Mouse (Mus musculus) limb, embryonic 15.5 days (tissue): ENCODE measurements around the gene Nhsl1. TPM values are rescaled to one million over a fixed set of nuclear protein-coding genes. Genes with fewer than 3 reads are reported as not detected.
A peak's percentile ranks its signal among the peaks of the same experiment; 100 is the strongest.

Experiments
- ATAC-seq: fragments of 200-750 bp; cut with Nextera tagmentation; 2 replicates; pipeline ENCODE4 v1.8.0; 2017; ENCODE audit warnings: low read depth, moderate TSS enrichment; ENCODE audit not compliant: insufficient number of reproducible peaks, low FRiP score, low TSS enrichment
- H3K27ac ChIP-seq: fragments of 300-500 bp; sonication (generic); 2 replicates; pipeline ENCODE4 v1.5.1; 2015; ENCODE audit warnings: moderate library complexity, mild to moderate bottlenecking, inconsistent platforms
- H3K27me3 ChIP-seq: fragments of 300-500 bp; sonication (generic); 2 replicates; pipeline ENCODE4 v1.6.1; 2015; ENCODE audit warnings: inconsistent platforms
- H3K36me3 ChIP-seq: fragments of 300-500 bp; sonication (generic); 2 replicates; pipeline ENCODE4 v1.6.1; 2015; ENCODE audit warnings: inconsistent platforms
- H3K4me1 ChIP-seq: fragments of 300-500 bp; sonication (generic); 2 replicates; pipeline ENCODE4 v1.6.1; 2015; ENCODE audit warnings: inconsistent platforms
- H3K4me2 ChIP-seq: fragments of 300-500 bp; sonication (generic); 2 replicates; pipeline ENCODE4 v1.6.1; 2015; ENCODE audit warnings: mild to moderate bottlenecking, inconsistent platforms
- H3K4me3 ChIP-seq: fragments of 300-500 bp; sonication (generic); 2 replicates; pipeline ENCODE4 v1.5.1; 2015; ENCODE audit warnings: mild to moderate bottlenecking, inconsistent platforms
- H3K9ac ChIP-seq: fragments of 300-500 bp; sonication (generic); 2 replicates; pipeline ENCODE4 v1.6.1; 2015; ENCODE audit warnings: inconsistent platforms
- H3K9me3 ChIP-seq: fragments of 300-500 bp; sonication (generic); 2 replicates; pipeline ENCODE4 v1.6.1; 2016; ENCODE audit warnings: inconsistent platforms
- WGBS: fragments of 180-500 bp; shearing (Covaris S2); methylation state at CpG from one replicate; pipeline ENCODE4 v1.1.7; 2015; 5-methylcytosine and 5-hydroxymethylcytosine counted together
- polyA plus RNA-seq: library from polyadenylated mRNA; unstranded; fragments of >200 nt; fragmentation: Nextera tagmentation; extraction: Ambion mirVana; gene quantifications from 2 replicates; pipeline ENCODE4 v1.2.1, GENCODE M21; 2015

Nhsl1 gene
- polyA plus RNA-seq, 1 experiment from 2014 or later: 11.5 TPM

DNA sequence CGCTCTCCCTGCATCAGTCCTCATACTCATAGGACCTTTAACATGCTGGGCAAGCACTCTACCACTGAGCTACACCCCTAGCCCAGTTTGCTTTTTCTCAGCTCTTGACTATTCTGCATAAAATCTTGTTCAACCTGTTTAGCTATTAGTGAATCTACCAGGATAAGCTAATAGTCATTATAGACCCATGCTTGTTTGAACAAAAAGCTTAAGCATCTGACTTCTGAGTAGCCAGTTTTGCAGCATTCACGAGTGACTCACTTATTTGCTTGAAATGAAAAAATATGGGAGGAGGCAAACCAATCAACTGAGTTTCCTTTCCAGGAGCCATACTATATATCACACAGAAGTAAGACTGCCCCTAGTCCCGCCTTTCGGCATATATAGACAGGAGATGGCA, 32.0 kb downstream of the Nhsl1 start:
- no peak overlapping the region for H3K9ac ChIP-seq
- H3K27ac ChIP-seq: no peak overlapping the region
- H3K4me3 ChIP-seq: no peak overlapping the region
- H3K4me2 ChIP-seq: no peak overlapping the region
- H3K4me1 ChIP-seq: peaks cover 4% of the 10 kb centered on the region; the same call in 1 of the 2 replicates
- H3K36me3 ChIP-seq: no peaks in the 10 kb centered on the region
- ATAC-seq: no peak
- no peaks in the 10 kb centered on the region for H3K27me3 ChIP-seq
- 85% methylated on average over 4 of the region's 4 CpGs for WGBS
- no peaks in the 10 kb centered on the region for H3K9me3 ChIP-seq

GRCm38 (mm10) chr10:18352937-18353336, 34.2 kb downstream of the Nhsl1 start:
- H3K4me3 ChIP-seq: no peak overlapping the region
- no peak overlapping the region for H3K4me2 ChIP-seq
- ATAC-seq: no peak
- no peak overlapping the region for H3K9ac ChIP-seq
- no peak overlapping the region for H3K27ac ChIP-seq
- H3K9me3 ChIP-seq: no peaks in the 10 kb centered on the region
- no peaks in the 10 kb centered on the region for H3K36me3 ChIP-seq
- no peaks in the 10 kb centered on the region for H3K27me3 ChIP-seq
- H3K4me1 ChIP-seq: peaks cover 7% of the 10 kb centered on the region; the same call in 1 of the 2 replicates
- 85% methylated on average over 5 of the region's 5 CpGs for WGBS

- WGBS: 64% methylated on average over 8 of the region's 8 CpGs
- Histone ChIP-seq H3K9me3 (no peaks in the 10 kb centered on the region), H3K4me2 (no peak overlapping the region), H3K27me3 (no peaks in the 10 kb centered on the region), H3K36me3 (no peaks in the 10 kb centered on the region), H3K9ac (no peak overlapping the region), H3K4me3 (no peak overlapping the region), H3K27ac (no peak overlapping the region), H3K4me1 (peaks cover 7% of the 10 kb centered on the region; the same call in 1 of the 2 replicates)
- ATAC-seq: no peak
Measured at GRCm38 (mm10) chr10:18354103-18354502, 35.3 kb downstream of the Nhsl1 start.

- no peaks in the 10 kb centered on the region for H3K9me3 ChIP-seq
- WGBS: 78% methylated on average over 6 of the region's 6 CpGs
- no peak overlapping the region for H3K9ac ChIP-seq
- no peaks in the 10 kb centered on the region for H3K27me3 ChIP-seq
- H3K4me1 ChIP-seq: peaks cover 7% of the 10 kb centered on the region; the same call in 1 of the 2 replicates
- H3K36me3 ChIP-seq: no peaks in the 10 kb centered on the region
- H3K27ac ChIP-seq: no peak overlapping the region
- no peak overlapping the region for H3K4me3 ChIP-seq
- no peak for ATAC-seq
- H3K4me2 ChIP-seq: no peak overlapping the region
Measured at GRCm38 (mm10) chr10:18356461-18356860, 37.7 kb downstream of the Nhsl1 start.

DNA sequence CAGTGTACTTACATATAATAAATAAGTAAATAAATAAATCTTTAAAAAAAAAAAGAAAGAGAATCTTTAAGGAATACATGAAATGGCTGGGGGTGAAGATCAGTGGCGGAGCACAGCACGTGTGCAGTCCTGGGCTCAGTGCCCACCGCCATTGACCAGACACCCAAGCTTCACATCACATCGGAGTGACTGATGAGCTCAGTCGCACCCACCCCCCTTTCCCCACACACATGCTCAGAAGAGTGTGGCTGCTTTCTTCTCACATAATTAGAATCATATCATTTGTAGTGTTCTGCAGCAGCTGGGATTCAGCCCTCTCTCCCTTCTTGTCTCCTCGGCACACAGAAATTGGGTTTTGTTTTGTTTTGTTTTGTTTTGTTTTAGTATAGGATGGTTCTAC, 38.4 kb downstream of the Nhsl1 start:
- H3K9me3 ChIP-seq: no peaks in the 10 kb centered on the region
- H3K4me2 ChIP-seq: no peak overlapping the region
- ATAC-seq: no peak
- no peaks in the 10 kb centered on the region for H3K27me3 ChIP-seq
- no peak overlapping the region for H3K27ac ChIP-seq
- no peaks in the 10 kb centered on the region for H3K36me3 ChIP-seq
- H3K4me1 ChIP-seq: peaks cover 7% of the 10 kb centered on the region; the same call in 1 of the 2 replicates
- no peak overlapping the region for H3K4me3 ChIP-seq
- WGBS: 77% methylated on average over 6 of the region's 6 CpGs
- H3K9ac ChIP-seq: no peak overlapping the region

- Histone ChIP-seq H3K27ac (no peak overlapping the region), H3K4me1 (peaks cover 7% of the 10 kb centered on the region; the same call in 1 of the 2 replicates), H3K9me3 (no peaks in the 10 kb centered on the region), H3K27me3 (no peaks in the 10 kb centered on the region), H3K36me3 (no peaks in the 10 kb centered on the region), H3K4me3 (no peak overlapping the region), H3K4me2 (no peak overlapping the region), H3K9ac (no peak overlapping the region)
- ATAC-seq: no peak
- 78% methylated on average over 5 of the region's 5 CpGs for WGBS
Measured at GRCm38 (mm10) chr10:18358461-18358860, 39.7 kb downstream of the Nhsl1 start.

DNA sequence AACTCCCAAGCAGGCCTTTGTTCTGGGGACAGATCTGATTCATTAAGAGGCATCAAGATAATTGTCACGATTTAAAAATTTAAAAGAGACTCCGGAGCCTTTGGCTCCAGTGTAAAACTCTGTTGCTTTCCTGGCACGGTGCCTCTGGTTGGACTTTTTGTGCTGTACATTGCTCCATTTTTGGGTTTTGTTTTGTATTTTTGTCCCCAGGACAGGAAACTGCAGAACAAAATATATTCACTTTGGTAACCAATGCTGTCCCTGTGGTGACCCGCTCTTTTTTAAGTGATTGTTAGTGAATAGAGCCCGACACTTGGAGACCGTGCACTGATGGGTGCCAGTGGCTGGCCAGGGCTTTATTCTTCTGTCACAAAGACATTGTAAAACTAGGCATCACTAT, 41.4 kb downstream of the Nhsl1 start:
- Histone ChIP-seq H3K4me2 (no peak overlapping the region), H3K27ac (no peak overlapping the region; the same call in 1 of the 2 replicates), H3K9ac (no peak overlapping the region), H3K4me1 (peaks cover 7% of the 10 kb centered on the region; the same call in 1 of the 2 replicates), H3K27me3 (no peaks in the 10 kb centered on the region), H3K36me3 (no peaks in the 10 kb centered on the region), H3K9me3 (no peaks in the 10 kb centered on the region), H3K4me3 (no peak overlapping the region)
- no peak for ATAC-seq
- WGBS: 79% methylated on average over 6 of the region's 6 CpGs

GRCm38 (mm10) chr10:18365432-18365831, 46.6 kb downstream of the Nhsl1 start:
- Histone ChIP-seq H3K4me1 (peaks cover 7% of the 10 kb centered on the region), H3K9me3 (no peaks in the 10 kb centered on the region), H3K4me2 (no peak overlapping the region), H3K4me3 (no peak overlapping the region), H3K27ac (no peak overlapping the region), H3K9ac (no peak overlapping the region), H3K36me3 (no peaks in the 10 kb centered on the region), H3K27me3 (no peaks in the 10 kb centered on the region)
- WGBS: 81% methylated on average over 6 of the region's 6 CpGs
- no peak for ATAC-seq

GRCm38 (mm10) chr10:18366697-18367096, 47.9 kb downstream of the Nhsl1 start:
- Histone ChIP-seq H3K4me3 (no peak overlapping the region), H3K36me3 (no peaks in the 10 kb centered on the region), H3K9me3 (no peaks in the 10 kb centered on the region), H3K4me2 (no peak overlapping the region), H3K4me1 (peaks cover 16% of the 10 kb centered on the region), H3K9ac (no peak overlapping the region), H3K27me3 (no peaks in the 10 kb centered on the region), H3K27ac (no peak overlapping the region)
- WGBS: 59% methylated on average over 7 of the region's 7 CpGs
- ATAC-seq: no peak

- ATAC-seq: no peak
- no peaks in the 10 kb centered on the region for H3K36me3 ChIP-seq
- no peak overlapping the region for H3K27ac ChIP-seq
- no peak overlapping the region for H3K9ac ChIP-seq
- no peak overlapping the region for H3K4me3 ChIP-seq
- WGBS: 91% methylated on average over 8 of the region's 8 CpGs
- H3K9me3 ChIP-seq: no peaks in the 10 kb centered on the region
- H3K27me3 ChIP-seq: no peaks in the 10 kb centered on the region
- no peak overlapping the region for H3K4me2 ChIP-seq
- H3K4me1 ChIP-seq: peaks cover 17% of the 10 kb centered on the region
Measured at GRCm38 (mm10) chr10:18368111-18368510, 49.3 kb downstream of the Nhsl1 start.

- peaks cover 17% of the 10 kb centered on the region for H3K4me1 ChIP-seq
- H3K36me3 ChIP-seq: no peaks in the 10 kb centered on the region
- H3K9ac ChIP-seq: no peak overlapping the region
- H3K4me2 ChIP-seq: no peak overlapping the region
- ATAC-seq: no peak
- no peaks in the 10 kb centered on the region for H3K27me3 ChIP-seq
- H3K4me3 ChIP-seq: no peak overlapping the region
- H3K9me3 ChIP-seq: no peaks in the 10 kb centered on the region
- 32% methylated on average over 17 of the region's 17 CpGs for WGBS
- peak overlapping the region; percentile 43; the same call in 1 of the 2 replicates for H3K27ac ChIP-seq
Measured at GRCm38 (mm10) chr10:18370475-18371286, 51.9 kb downstream of the Nhsl1 start.

DNA sequence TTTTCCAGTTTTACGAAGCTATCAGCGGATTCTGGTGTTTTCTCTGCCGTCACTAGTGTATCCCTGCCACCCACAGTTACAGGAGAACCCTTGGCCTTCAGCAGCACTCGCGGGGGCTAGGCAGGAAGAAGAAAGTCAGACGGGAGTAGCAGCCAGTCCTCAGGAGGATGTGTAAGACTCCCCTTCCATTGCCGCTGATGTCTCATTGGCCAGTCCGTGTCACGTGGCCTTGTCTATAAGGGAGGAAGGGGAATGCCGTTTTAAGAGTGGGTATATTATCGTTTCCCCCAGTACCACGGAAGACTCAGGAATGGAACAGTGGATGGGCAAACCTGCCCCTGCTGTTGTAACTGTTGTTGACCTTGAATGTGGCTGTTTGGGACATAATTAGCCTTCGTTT, 53.1 kb downstream of the Nhsl1 start:
- no peak overlapping the region; the same call in 1 of the 2 replicates for H3K27ac ChIP-seq
- H3K9ac ChIP-seq: no peak overlapping the region
- no peak overlapping the region for H3K4me3 ChIP-seq

More for the DNA sequence above, 53.1 kb downstream of the Nhsl1 start:
- no peak for ATAC-seq
- Histone ChIP-seq H3K27me3 (no peaks in the 10 kb centered on the region), H3K9me3 (no peaks in the 10 kb centered on the region), H3K4me2 (0 out of 2 replicates have a peak overlapping the region, but pooled peaks have one; percentile 0), H3K4me1 (peaks cover 13% of the 10 kb centered on the region), H3K36me3 (no peaks in the 10 kb centered on the region)
- 52% methylated on average over 13 of the region's 13 CpGs for WGBS
